Mouse (Mus musculus) ES-E14 (cell line): ENCODE measurements around the gene Erc2.

Source experiments
- CHD2 ChIP-seq: IDR thresholded peaks from 2 replicates; pipeline ENCODE4 v1.6.1; 2014; ENCODE audit warnings: mild to moderate bottlenecking, low read depth, low read length, inconsistent platforms
- MAFK ChIP-seq: IDR thresholded peaks from 2 replicates; pipeline ENCODE4 v1.6.1; 2014; ENCODE audit warnings: mild to moderate bottlenecking, low read depth, low read length, inconsistent platforms; ENCODE audit not compliant: insufficient read depth
- ZC3H11A ChIP-seq: IDR thresholded peaks from 2 replicates; pipeline ENCODE4 v1.6.1; 2012; ENCODE audit warnings: low read depth, mild to moderate bottlenecking, inconsistent platforms, low read length, borderline replicate concordance
- ZNF384 ChIP-seq: IDR thresholded peaks from 2 replicates; pipeline ENCODE4 v1.6.1; 2012; ENCODE audit warnings: low read depth, low read length, inconsistent platforms

DNA sequence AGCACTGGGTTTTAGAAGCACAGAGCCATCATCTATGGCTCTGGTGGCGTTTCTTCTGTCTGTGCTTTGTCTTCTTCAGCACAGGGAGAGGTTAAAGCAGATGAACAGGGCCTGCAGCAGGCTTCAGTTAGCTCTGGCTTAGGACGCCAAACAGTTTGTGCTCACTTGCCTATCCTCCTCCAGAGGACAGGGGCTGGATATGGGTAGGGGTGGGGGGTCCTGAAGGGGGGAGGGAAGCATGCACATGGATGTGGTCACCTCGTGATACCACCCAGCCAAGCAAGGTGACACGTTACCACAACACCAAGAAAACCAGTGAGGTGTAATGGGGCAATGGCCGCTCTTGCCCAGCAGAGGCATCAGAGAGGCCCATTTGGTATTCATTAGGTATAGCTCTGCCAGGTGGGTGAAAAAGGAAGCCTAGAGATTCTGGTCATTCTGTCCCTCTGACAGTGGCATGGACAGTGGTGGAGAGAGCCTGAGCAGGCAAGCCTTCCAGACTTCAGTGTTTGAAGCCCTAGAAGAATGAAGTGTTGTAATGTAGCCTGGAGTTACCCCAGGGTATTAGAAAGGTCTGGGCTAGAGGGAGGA, 543.5 kb downstream of the Erc2 start:
- TF ChIP-seq MAFK (no peak), ZNF384 (no peak), ZC3H11A (no peak), CHD2 (no peak)
